Mouse (Mus musculus) C2C12 (cell line): Measurements from ENCODE around the gene Txndc16. TPM values are rescaled to one million over a fixed set of nuclear protein-coding genes. Genes with fewer than 3 reads are reported as not detected.

ENCODE experiments used
- H3K27me3 ChIP-seq: one replicate; pipeline ENCODE4 v1.6.1; 2011; ENCODE audit not compliant: control insufficient read depth, insufficient read depth, insufficient read length
- H3K36me3 ChIP-seq: one replicate; pipeline ENCODE4 v1.6.1; 2011; ENCODE audit not compliant: control insufficient read depth, insufficient read depth
- H3K4me3 ChIP-seq: one replicate; pipeline ENCODE4 v1.5.1; 2011; ENCODE audit warnings: mild to moderate bottlenecking, control low read depth; ENCODE audit not compliant: poor library complexity, insufficient read depth, severe bottlenecking
- H3K79me2 ChIP-seq: one replicate; pipeline ENCODE4 v1.6.1; 2011; ENCODE audit not compliant: control insufficient read depth, insufficient read depth
- H3K79me3 ChIP-seq: one replicate; pipeline ENCODE4 v1.6.1; 2011; ENCODE audit warnings: low read depth, control low read depth
- H3ac ChIP-seq: one replicate; pipeline ENCODE3; 2011; ENCODE audit warnings: low read depth; ENCODE audit not compliant: control insufficient read depth, insufficient read length
- CEBPB ChIP-seq: IDR thresholded peaks from one replicate; pipeline ENCODE4 v1.6.1; 2011; ENCODE audit warnings: low read depth, mild to moderate bottlenecking, control low read depth, moderate library complexity
- CTCF ChIP-seq: IDR thresholded peaks from one replicate; pipeline ENCODE4 v1.5.1; 2011; ENCODE audit not compliant: control insufficient read depth, insufficient read depth, insufficient read length
- FOSL1 ChIP-seq: IDR thresholded peaks from one replicate; pipeline ENCODE4 v1.8.0; 2011; ENCODE audit warnings: mild to moderate bottlenecking, low read length; ENCODE audit not compliant: poor library complexity, insufficient read depth, severe bottlenecking
- MAX ChIP-seq: IDR thresholded peaks from one replicate; pipeline ENCODE4 v1.6.1; 2011; ENCODE audit warnings: mild to moderate bottlenecking, control low read depth
- MYOD1 ChIP-seq: IDR thresholded peaks from one replicate; pipeline ENCODE4 v1.6.1; 2011; ENCODE audit warnings: low read depth; ENCODE audit not compliant: control insufficient read depth, insufficient read length
- MYOG ChIP-seq: IDR thresholded peaks from one replicate; pipeline ENCODE4 v1.6.1; 2011; ENCODE audit not compliant: control insufficient read depth, insufficient read length; ENCODE audit errors: extremely low read depth
- USF1 ChIP-seq: IDR thresholded peaks from one replicate; pipeline ENCODE4 v1.6.1; 2011; ENCODE audit warnings: low read depth, mild to moderate bottlenecking, control low read depth, moderate library complexity
- polyA plus RNA-seq: library from polyadenylated mRNA; unstranded; fragments of >200 nt; fragmentation: generic; extraction: Trizol; gene quantifications from one replicate; pipeline ENCODE4 v1.2.1, GENCODE M21; 2012; ENCODE audit warnings: missing spikeins

The Txndc16 gene
- polyA plus RNA-seq, 1 experiment = 0.67 TPM

DNA sequence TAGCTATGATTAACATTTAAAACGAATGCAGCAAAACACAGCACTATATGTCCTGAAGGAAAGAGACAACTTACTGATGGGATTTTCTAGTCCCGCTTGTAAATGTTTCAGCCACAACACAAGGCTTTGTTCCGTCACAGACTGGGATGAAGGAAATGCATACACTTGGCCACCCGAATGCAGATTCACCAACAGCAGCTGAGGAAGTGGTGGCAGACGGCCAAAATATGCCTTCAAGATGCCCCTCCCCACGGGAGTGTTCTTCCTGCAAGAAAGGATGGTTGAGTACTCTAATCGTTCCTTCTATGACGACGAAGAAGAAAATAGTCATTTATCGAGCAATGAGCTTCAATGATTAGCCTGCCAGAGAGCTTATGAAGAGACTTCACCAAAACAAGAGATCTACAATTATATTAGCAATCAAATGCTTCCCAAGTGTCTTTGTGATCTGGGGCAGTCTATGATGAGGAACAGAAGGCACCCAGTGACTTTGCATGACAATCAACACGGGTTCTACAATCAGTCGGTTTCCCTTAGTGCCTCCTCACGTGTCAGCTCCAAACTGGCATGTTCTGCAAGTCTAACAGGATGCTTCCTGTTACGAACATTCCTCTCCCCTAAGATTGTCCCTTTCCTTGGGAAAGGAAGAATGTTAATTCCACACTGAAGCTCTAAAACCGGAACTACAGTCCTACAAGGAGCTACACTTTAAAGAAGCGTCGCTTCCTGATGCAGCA lies 79.6 kb downstream of the Txndc16 start:
- Histone ChIP-seq H3K4me3 (no peak overlapping the region), H3ac (no peak overlapping the region), H3K79me3 (no peaks in the 10 kb centered on the region), H3K27me3 (no peaks in the 10 kb centered on the region), H3K79me2 (no peaks in the 10 kb centered on the region), H3K36me3 (no peaks in the 10 kb centered on the region)
- TF ChIP-seq CEBPB (no peak), MYOG (no peak)

DNA sequence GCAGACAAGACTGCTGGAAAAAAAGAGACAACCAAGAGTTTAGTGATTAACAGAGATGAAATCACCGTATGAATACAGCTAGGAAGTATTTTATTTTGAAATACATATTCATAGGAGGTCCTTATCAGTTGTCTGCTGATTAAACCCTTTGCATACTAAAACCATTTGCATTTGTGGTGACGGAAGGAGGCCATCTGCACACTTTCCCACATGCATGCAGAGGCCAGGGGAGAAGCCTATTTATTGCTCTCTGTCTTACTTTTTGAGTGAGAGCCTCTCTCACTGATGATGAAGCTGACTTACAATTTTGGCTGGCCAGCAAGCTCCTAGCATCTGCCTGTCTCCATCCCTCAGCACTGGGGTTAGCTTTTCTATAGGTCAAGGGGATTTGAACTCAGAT lies 84.2 kb downstream of the Txndc16 start:
- no peaks in the 10 kb centered on the region for H3K27me3 ChIP-seq
- TF ChIP-seq CTCF = no peak
- no peak for TF ChIP-seq MYOD1
- no peak for TF ChIP-seq MYOG
- no peak for TF ChIP-seq CEBPB
- no peak for TF ChIP-seq MAX
- no peak for TF ChIP-seq USF1
- TF ChIP-seq FOSL1 = no peak
- H3K4me3 ChIP-seq = no peak overlapping the region
- H3ac ChIP-seq = no peak overlapping the region
- no peaks in the 10 kb centered on the region for H3K36me3 ChIP-seq
- H3K79me3 ChIP-seq = no peaks in the 10 kb centered on the region
- H3K79me2 ChIP-seq = no peaks in the 10 kb centered on the region

DNA sequence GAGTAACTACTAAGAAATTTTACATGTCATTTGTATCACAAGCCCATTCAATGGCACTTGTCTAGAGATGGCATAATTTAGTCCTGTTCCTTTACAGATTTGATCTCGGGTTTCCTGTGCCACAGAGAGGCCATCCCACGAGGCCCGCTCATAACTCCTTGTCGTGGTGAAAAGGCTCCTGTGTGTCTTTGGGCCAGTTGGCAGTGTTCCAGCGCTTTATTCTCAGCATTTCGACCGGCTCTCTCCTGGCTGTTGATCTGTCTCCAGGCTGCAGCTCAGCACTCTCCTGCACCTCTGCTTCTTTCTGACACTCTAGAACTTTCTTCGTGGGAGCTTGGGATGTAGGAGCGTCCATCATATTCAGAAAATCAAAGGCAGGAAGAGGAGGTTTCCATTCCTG lies 84.6 kb downstream of the Txndc16 start:
- Histone ChIP-seq H3K79me2 (no peaks in the 10 kb centered on the region), H3K27me3 (no peaks in the 10 kb centered on the region), H3ac (no peak overlapping the region), H3K36me3 (no peaks in the 10 kb centered on the region), H3K4me3 (no peak overlapping the region), H3K79me3 (no peaks in the 10 kb centered on the region)
- TF ChIP-seq MAX (no peak), CEBPB (no peak), MYOD1 (no peak), CTCF (no peak), MYOG (no peak), FOSL1 (no peak), USF1 (no peak)

DNA sequence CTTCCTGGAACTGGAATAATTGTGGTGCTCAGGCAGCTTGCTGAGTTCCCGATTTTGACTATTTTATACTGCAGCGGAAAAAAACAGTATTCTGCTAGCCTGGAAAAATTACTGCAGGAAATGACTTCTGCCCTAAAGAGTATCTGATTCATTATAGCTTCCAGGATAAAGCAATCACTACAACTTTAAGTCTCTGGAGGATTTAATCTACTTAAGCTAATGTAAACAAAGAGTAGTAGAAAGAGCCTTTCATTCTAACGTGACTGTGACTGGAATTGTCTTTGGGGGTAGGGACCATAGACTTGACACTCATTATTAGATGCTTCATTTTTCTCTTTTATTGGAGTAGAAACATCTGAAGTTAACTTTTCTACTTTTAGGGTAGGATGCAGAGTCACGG lies 101.8 kb downstream of the Txndc16 start:
- H3K36me3 ChIP-seq = no peaks in the 10 kb centered on the region
- H3K79me3 ChIP-seq = no peaks in the 10 kb centered on the region
- no peak overlapping the region for H3K4me3 ChIP-seq
- no peak for TF ChIP-seq MYOD1
- TF ChIP-seq MYOG = no peak
- TF ChIP-seq FOSL1 = no peak
- TF ChIP-seq CEBPB = no peak
- no peak for TF ChIP-seq USF1
- TF ChIP-seq MAX = no peak
- TF ChIP-seq CTCF = no peak
- H3K27me3 ChIP-seq = no peaks in the 10 kb centered on the region
- H3ac ChIP-seq = no peak overlapping the region
- no peaks in the 10 kb centered on the region for H3K79me2 ChIP-seq

DNA sequence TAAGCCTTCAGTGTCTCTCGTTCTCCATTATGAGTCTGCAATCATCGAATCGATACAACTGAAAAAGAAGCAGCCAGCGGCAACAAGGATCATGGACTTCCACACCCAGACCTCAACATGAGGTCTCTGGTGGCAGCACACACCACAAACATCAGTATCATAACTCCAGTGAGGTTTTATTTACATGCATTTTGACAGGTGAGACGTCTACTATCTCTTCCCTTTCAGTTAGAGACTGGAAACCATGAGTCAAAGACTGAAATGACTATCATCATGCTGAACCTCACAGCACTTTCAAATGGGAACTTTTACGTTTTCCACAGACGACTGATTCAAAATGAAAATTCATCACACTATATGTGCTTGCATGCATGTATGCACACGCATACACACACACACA lies 117.9 kb downstream of the Txndc16 start:
- no peaks in the 10 kb centered on the region for H3K79me2 ChIP-seq
- no peaks in the 10 kb centered on the region for H3K27me3 ChIP-seq
- no peaks in the 10 kb centered on the region for H3K36me3 ChIP-seq
- H3K4me3 ChIP-seq = no peak overlapping the region
- no peak overlapping the region for H3ac ChIP-seq
- TF ChIP-seq MYOD1 (no peak), CTCF (no peak), MAX (no peak), CEBPB (no peak), FOSL1 (no peak), USF1 (no peak), MYOG (no peak)
- no peaks in the 10 kb centered on the region for H3K79me3 ChIP-seq

DNA sequence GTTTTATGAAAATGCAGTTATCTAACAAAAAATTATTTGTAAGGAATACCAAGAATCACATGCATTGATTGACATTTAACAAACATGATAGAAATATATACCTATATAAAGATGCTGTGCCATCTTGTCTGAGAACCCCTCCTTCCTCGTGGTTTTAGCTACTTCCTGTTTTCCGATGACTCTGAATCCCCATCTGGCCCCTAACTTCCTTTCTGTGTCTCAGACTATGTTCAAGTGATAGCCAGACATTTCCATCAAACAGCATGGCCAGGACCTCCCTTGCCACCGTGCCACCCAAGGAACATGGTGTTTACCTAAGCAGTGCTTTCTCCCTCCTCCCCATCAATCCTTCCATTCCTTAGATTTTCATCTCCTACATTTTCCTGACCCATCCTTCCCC lies 127.8 kb downstream of the Txndc16 start:
- TF ChIP-seq CTCF (no peak), MYOG (no peak), MYOD1 (no peak), FOSL1 (no peak), CEBPB (no peak), USF1 (no peak), MAX (no peak)
- Histone ChIP-seq H3ac (no peak overlapping the region), H3K36me3 (no peaks in the 10 kb centered on the region), H3K79me3 (no peaks in the 10 kb centered on the region), H3K27me3 (no peaks in the 10 kb centered on the region), H3K4me3 (no peak overlapping the region), H3K79me2 (no peaks in the 10 kb centered on the region)
